Mouse (Mus musculus) megakaryocyte, embryonic 14.5 days (primary cell): ENCODE data around the gene Mgea5. TPM values are rescaled to one million over a fixed set of nuclear protein-coding genes. Genes with fewer than 3 reads are reported as not detected.

Experiments
- H3K27me3 ChIP-seq: replicated peaks from 2 replicates; pipeline ENCODE3; 2012; ENCODE audit warnings: inconsistent platforms
- H3K36me3 ChIP-seq: replicated peaks from 2 replicates; pipeline ENCODE3; 2012; ENCODE audit warnings: low read length, inconsistent platforms, mixed read lengths
- H3K4me1 ChIP-seq: 2 replicates; pipeline ENCODE4 v1.6.1; 2012; ENCODE audit warnings: inconsistent platforms
- H3K4me3 ChIP-seq: replicated peaks from 2 replicates; pipeline ENCODE3; 2012; ENCODE audit warnings: moderate library complexity, mild to moderate bottlenecking, inconsistent platforms
- H3K9me3 ChIP-seq: 2 replicates; pipeline ENCODE4 v1.6.1; 2012; ENCODE audit warnings: inconsistent platforms
- FLI1 ChIP-seq: IDR thresholded peaks from 2 replicates; pipeline ENCODE4 v1.6.1; 2012; ENCODE audit warnings: low read length, inconsistent platforms, mixed read lengths
- GATA1 ChIP-seq: IDR thresholded peaks from 3 replicates; pipeline ENCODE4 v1.6.1; 2012; ENCODE audit warnings: mixed read lengths, low read length, inconsistent platforms, borderline replicate concordance
- polyA plus RNA-seq: library from polyadenylated mRNA; stranded (reverse); fragments of >175 nt; gene quantifications from 2 replicates; pipeline ENCODE4 v1.2.3, GENCODE M21; 2012; ENCODE audit warnings: low replicate concordance; ENCODE audit not compliant: insufficient read depth

The Mgea5 gene
- polyA plus RNA-seq, 1 experiment = 9.8 TPM

DNA sequence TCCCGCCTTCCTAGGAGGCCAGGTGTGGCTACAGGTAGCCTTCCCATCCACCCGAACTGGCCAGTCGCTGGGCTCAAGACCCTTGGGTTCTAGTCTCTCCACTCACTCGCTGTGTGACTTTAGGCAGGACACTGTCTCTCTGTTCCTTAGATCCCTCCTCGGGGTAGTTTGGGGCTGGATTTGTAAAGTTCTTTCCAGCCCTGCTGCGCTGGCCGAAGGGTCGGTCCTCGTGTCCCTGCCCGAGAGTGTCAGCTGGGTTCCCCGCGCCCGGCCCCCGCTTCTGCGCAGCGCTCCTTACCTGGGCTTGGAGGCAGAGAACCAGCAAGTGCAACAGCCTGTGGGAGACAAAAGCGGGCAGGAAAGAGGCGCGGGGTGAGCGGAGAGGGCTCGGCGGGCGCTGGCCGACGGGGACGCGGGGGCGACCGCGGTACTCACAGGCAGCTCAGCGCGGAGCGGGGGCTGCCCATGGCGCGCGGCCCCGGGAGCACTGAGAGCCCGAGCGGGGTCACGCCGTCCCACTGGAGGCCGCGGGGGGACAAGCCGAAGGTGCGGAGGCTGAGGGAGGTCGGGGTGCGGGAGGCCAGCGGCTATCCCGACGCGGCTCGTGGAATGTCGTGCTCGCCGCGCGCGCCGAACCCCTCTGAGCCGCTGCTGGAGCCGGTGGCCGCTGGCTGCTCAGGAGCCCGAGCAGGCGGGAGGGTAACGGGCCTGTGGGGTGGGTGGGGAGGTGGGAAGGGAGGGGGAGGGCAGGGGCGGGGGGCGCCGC is 41.2 kb downstream of the Mgea5 start, which contains the start of gene Fgf8:
Gene Fgf8 (minus strand): TSS at position 698 of the 766 bp plus-strand sequence.
- Histone ChIP-seq H3K4me3 (peak within 1 kb of the TSS; percentile 72), H3K36me3 (peaks cover 4% of the 10 kb centered on the region), H3K9me3 (no peaks in the 10 kb centered on the region), H3K4me1 (peaks cover 36% of the 10 kb centered on the region), H3K27me3 (peaks cover 86% of the 10 kb centered on the region)
- TF ChIP-seq FLI1 (no peak), GATA1 (no peak)

DNA sequence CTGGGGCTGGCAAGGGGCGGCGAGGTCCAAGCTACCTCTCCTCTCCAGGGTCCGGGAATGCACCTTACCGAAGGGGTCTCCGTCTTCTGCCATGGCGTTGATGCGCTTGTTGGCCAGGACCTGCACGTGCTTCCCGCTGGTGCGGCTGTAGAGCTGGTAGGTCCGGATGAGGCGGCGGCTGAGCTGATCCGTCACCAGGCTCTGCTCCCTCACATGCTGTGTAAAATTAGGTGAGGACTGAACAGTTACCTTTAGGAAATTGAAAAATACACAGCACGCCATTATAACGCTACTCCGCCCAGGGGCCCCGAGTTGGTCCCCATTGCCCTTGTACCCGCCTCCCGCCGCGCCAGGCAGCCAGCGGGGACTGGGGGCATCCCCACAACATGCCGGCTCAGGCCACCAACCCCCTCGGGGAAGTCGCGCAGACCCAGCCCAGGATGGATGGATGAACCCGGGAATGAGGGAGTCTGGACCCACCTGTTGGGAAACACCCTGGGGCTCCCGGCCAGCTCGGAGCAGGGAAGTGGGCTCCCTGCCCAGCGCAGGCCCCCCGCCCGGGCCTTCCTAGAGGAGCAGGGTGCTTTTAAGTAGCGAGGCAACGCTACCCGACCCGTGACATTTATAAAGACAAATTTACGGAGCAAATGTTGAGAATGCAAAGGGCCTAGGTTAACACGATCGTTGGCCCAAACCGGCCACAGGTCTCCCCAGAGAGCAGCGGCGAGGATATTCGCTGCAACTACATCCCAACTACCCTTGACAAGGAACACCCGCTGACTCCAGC is 42.0 kb downstream of the Mgea5 start:
- Histone ChIP-seq H3K9me3 (no peaks in the 10 kb centered on the region), H3K27me3 (peaks cover 94% of the 10 kb centered on the region), H3K36me3 (no peaks in the 10 kb centered on the region), H3K4me3 (no peak overlapping the region), H3K4me1 (peaks cover 39% of the 10 kb centered on the region)
- TF ChIP-seq GATA1 = no peak
- no peak for TF ChIP-seq FLI1

DNA sequence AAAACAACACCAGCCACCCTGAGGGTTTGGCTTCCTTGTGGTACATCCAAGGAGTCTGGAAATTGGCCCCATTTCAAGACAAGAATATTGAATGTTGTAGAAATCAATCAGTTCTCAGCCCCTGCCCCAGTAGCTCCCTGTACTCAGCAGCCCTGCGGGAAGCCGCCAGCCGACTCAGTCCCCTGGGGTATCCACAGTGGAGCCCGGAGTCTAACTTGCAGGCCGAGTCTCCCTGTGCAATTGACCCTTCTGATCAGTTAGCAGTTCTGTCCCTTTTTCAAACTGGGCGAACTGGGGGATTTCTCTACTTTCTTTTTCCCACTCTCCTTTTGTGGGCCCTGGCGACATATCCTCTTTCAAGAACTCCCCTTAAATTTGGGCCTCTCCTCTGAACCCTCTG is 42.8 kb downstream of the Mgea5 start:
- Histone ChIP-seq H3K36me3 (no peaks in the 10 kb centered on the region), H3K9me3 (no peaks in the 10 kb centered on the region), H3K4me3 (no peak overlapping the region), H3K4me1 (peaks cover 32% of the 10 kb centered on the region), H3K27me3 (peaks cover 97% of the 10 kb centered on the region)
- TF ChIP-seq FLI1 (no peak), GATA1 (no peak)

DNA sequence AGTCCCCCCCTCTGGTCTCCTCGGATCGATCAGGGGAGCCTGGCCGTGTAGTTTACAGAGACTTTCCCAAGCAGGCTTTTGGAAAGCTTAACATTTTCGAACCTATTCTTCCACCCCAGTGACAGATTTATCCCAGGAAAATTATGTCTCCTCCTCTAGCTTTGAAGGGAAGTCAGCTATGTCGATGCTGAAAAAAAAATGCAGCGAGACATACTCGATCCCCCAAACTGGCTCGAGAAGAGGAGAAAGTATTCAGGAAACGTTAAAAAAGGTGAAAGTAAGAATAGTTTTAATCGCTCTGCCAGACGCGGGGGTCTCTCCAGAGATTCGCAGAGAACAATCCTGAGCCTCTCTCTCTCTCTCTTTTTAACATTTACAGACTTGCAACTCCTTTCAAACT is 43.4 kb downstream of the Mgea5 start:
- TF ChIP-seq FLI1 (no peak), GATA1 (no peak)
- Histone ChIP-seq H3K9me3 (no peaks in the 10 kb centered on the region), H3K27me3 (peaks cover 97% of the 10 kb centered on the region)

DNA sequence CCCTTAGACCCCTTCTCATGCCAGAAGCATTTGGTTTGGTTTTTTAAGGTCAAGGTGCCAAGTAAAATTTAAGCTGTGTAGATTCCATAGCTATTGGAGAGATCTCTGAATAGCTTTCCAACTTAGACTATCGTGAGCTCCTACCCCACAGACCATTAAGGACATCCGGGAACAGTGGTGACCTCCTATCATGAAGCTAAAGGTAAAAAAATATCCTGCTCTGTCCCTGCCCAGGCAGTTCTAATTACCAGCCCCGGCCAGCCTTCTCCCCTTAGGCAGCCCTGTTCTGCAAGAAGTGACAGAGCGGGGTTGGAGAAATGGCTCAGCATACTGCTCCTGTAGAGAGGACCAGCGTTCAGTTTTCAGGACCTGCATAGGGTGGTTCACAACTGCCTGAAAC is 45.1 kb downstream of the Mgea5 start:
- H3K27me3 ChIP-seq = peaks cover 98% of the 10 kb centered on the region
- H3K9me3 ChIP-seq = no peaks in the 10 kb centered on the region
- TF ChIP-seq GATA1 (no peak), FLI1 (no peak)
- H3K4me1 ChIP-seq = peaks cover 26% of the 10 kb centered on the region
- no peak overlapping the region for H3K4me3 ChIP-seq
- H3K36me3 ChIP-seq = no peaks in the 10 kb centered on the region

More for the DNA sequence above, 43.4 kb downstream of the Mgea5 start:
- Histone ChIP-seq H3K4me1 (peaks cover 26% of the 10 kb centered on the region), H3K4me3 (no peak overlapping the region), H3K36me3 (no peaks in the 10 kb centered on the region)

DNA sequence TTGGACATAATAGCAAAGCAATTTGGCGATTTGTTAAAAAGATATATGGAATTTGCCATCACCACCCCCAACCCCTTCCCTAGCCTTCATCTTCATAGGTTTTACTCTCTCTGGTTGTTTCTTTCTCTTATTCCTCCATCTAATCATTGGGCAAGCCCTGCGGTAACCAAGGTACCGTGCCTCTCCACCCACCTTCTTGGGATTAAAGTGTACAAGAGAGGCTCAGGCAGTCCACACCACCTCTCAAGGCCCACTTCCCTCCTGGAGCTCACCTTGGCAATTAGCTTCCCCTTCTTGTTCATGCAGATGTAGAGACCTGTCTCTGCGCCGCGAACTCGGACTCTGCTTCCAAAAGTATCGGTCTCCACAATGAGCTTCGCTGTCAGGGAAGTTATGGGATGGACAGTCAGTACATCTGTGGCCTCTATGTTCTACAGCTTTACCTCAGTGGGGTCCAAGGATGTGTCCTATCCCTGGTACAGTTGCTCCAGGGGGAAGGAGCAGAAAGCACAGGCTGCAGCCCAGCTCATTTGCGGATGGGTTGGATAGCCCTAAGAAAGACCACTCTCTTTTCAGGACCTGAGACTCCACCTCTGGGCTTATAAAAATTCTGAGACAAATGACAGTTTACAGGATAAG is 45.7 kb downstream of the Mgea5 start:
- peaks cover 97% of the 10 kb centered on the region for H3K27me3 ChIP-seq
- TF ChIP-seq FLI1 = no peak
- no peak for TF ChIP-seq GATA1
- H3K9me3 ChIP-seq = no peaks in the 10 kb centered on the region
- H3K4me1 ChIP-seq = peaks cover 26% of the 10 kb centered on the region
- no peaks in the 10 kb centered on the region for H3K36me3 ChIP-seq
- no peak overlapping the region for H3K4me3 ChIP-seq

DNA sequence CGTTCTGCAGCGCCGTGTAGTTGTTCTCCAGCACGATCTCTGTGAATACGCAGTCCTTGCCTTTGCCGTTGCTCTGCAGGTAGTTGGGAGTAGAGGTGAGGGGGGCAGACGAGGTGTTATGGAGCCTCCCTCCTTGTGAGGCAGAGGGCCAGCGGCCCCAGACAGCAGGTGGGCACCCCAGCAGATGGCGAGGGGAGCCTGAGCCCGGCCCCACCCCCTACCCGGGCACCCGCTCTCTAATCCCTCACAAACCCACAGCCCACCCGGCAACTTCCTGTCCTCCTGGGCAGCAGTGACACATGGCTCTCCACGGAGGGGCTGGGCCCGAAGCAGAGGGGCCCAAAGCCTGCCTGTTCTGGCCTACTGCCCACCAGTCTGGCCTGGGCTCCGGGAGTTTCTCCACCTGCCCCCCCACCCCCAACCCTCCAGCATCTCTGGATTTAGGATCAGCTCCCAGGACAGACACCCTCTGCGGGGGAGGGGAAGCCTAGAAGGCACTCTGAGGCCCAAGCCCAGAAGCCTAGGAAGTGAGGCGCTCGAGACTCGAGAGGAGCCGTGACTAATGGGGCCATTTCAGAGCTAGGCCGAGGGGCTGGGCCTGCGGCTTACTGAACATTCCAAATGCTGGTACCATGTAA is 46.3 kb downstream of the Mgea5 start:
- no peak for TF ChIP-seq FLI1
- Histone ChIP-seq H3K27me3 (peaks cover 98% of the 10 kb centered on the region), H3K4me3 (peak overlapping the region; percentile 74), H3K36me3 (no peaks in the 10 kb centered on the region), H3K9me3 (no peaks in the 10 kb centered on the region), H3K4me1 (peaks cover 23% of the 10 kb centered on the region)

DNA sequence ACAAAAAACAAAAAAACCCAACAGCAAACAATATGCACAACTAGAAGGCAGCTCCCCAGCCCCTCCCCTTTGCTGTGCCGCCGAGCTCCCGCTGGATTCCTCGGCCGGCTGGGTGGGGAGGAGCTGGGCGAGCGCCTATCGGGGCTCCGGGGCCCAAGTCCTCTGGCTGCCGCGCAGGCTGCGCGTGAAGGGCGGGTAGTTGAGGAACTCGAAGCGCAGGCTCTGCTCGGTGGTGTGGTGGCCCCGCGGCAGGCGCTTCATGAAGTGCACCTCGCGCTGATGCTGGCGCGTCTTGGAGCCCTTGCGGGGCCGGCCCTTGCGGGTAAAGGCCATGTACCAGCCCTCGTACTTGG is 46.8 kb downstream of the Mgea5 start:
- no peaks in the 10 kb centered on the region for H3K9me3 ChIP-seq
- TF ChIP-seq GATA1 (no peak), FLI1 (no peak)
- no peaks in the 10 kb centered on the region for H3K36me3 ChIP-seq
- H3K4me1 ChIP-seq = peaks cover 18% of the 10 kb centered on the region
- H3K27me3 ChIP-seq = peaks cover 97% of the 10 kb centered on the region
- H3K4me3 ChIP-seq = peak overlapping the region; percentile 74

DNA sequence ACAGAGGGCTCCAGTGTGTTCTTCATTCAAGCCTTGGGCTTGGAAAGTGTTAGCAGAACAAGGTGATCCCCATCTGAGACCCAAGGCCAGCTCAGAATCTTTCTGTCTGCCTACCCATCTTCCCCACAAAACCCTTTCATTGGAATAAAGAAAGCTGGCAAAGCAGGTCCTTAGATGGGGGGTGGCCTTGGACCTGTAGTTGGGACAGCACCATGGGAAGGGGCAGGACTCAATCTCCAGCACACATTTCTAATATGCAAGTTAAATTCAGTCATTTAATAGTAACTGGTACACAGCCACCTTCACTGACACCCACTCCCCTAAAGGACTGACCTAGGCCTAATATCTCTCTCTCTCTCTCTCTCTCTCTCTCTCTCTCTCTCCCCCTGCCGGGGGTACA is 47.4 kb downstream of the Mgea5 start:
- Histone ChIP-seq H3K9me3 (no peaks in the 10 kb centered on the region), H3K36me3 (no peaks in the 10 kb centered on the region), H3K27me3 (peaks cover 97% of the 10 kb centered on the region), H3K4me3 (no peak overlapping the region), H3K4me1 (peaks cover 12% of the 10 kb centered on the region)
- TF ChIP-seq FLI1 (no peak), GATA1 (no peak)
